Mouse (Mus musculus) hindbrain, embryonic 14.5 days (tissue): ENCODE results near the gene Lss. TPM values are rescaled to one million over a fixed set of nuclear protein-coding genes. Genes with fewer than 3 reads are reported as not detected.

ENCODE experiments used
- ATAC-seq: fragments of 200-750 bp; cut with Nextera tagmentation; 2 replicates; pipeline ENCODE4 v1.8.0; 2017; ENCODE audit warnings: moderate number of reproducible peaks, mild to moderate bottlenecking, moderate TSS enrichment, moderate library complexity; ENCODE audit not compliant: low FRiP score
- DNase-seq: peaks from one replicate; pipeline ENCODE4 v3.0.0-alpha.2; 2015; ENCODE audit warnings: low spot score
- H3K27ac ChIP-seq: fragments of 300-500 bp; sonication (generic); 2 replicates; pipeline ENCODE4 v1.5.1; 2014; ENCODE audit warnings: mild to moderate bottlenecking, moderate library complexity
- H3K27me3 ChIP-seq: fragments of 300-500 bp; sonication (generic); 2 replicates; pipeline ENCODE4 v1.6.1; 2014; ENCODE audit warnings: mild to moderate bottlenecking, low read length, mixed read lengths; ENCODE audit not compliant: control insufficient read depth, insufficient read depth
- H3K36me3 ChIP-seq: fragments of 300-500 bp; sonication (generic); replicated peaks from 2 replicates; pipeline ENCODE4 v1.6.1; 2014; ENCODE audit not compliant: control insufficient read depth, insufficient read depth
- H3K4me1 ChIP-seq: fragments of 300-500 bp; sonication (generic); replicated peaks from 2 replicates; pipeline ENCODE4 v1.6.1; 2014; ENCODE audit warnings: antibody characterized with exemption, low read length, mixed read lengths; ENCODE audit not compliant: control insufficient read depth, insufficient read depth
- H3K4me2 ChIP-seq: fragments of 300-500 bp; sonication (generic); replicated peaks from 2 replicates; pipeline ENCODE4 v1.6.1; 2014; ENCODE audit warnings: mild to moderate bottlenecking, moderate library complexity
- H3K4me3 ChIP-seq: fragments of 300-500 bp; sonication (generic); replicated peaks from 2 replicates; pipeline ENCODE4 v1.5.1; 2014; ENCODE audit warnings: mild to moderate bottlenecking, low read length
- H3K9ac ChIP-seq: fragments of 300-500 bp; sonication (generic); 2 replicates; pipeline ENCODE4 v1.6.1; 2014
- H3K9me3 ChIP-seq: fragments of 300-500 bp; sonication (generic); 2 replicates; pipeline ENCODE4 v1.6.1; 2016; ENCODE audit warnings: low read length; ENCODE audit not compliant: control insufficient read depth
- WGBS: fragments of 180-500 bp; shearing (Covaris S2); extraction: QIAGEN DNeasy Blood & Tissue Kit; methylation state at CpG from one replicate; pipeline ENCODE4 v1.1.7; 2014; 5-methylcytosine and 5-hydroxymethylcytosine counted together
- polyA plus RNA-seq: library from polyadenylated mRNA; unstranded; fragments of >200 nt; fragmentation: Nextera tagmentation; extraction: Ambion mirVana; gene quantifications from 2 replicates; pipeline ENCODE4 v1.2.1, GENCODE M21; 2014

The Lss gene
- polyA plus RNA-seq, 1 experiment from 2014 or later, result 36.2 TPM

GRCm38 (mm10) chr10:76512965-76513583 lies 18.3 kb upstream of the Lss start:
- H3K27ac ChIP-seq, result no peak overlapping the region
- peak; percentile 53; the same call in 1 of the 2 replicates for ATAC-seq
- peak; percentile 71 for DNase-seq
- no peaks in the 10 kb centered on the region for H3K4me1 ChIP-seq
- H3K9ac ChIP-seq, result no peak overlapping the region
- peaks cover 71% of the 10 kb centered on the region for H3K36me3 ChIP-seq
- H3K4me3 ChIP-seq, result no peak overlapping the region
- H3K4me2 ChIP-seq, result no peak overlapping the region
- no peaks in the 10 kb centered on the region for H3K9me3 ChIP-seq
- 44% methylated on average over 5 of the region's 5 CpGs for WGBS
- no peaks in the 10 kb centered on the region for H3K27me3 ChIP-seq

- H3K27me3 ChIP-seq, result no peaks in the 10 kb centered on the region
- H3K4me2 ChIP-seq, result peak overlapping the region; percentile 65
- peak overlapping the region; percentile 46 for H3K9ac ChIP-seq
- WGBS, result 2% methylated on average over 11 of the region's 11 CpGs
- peak overlapping the region; percentile 75 for H3K4me3 ChIP-seq
- ATAC-seq, result no peak; the same call in 1 of the 2 replicates
- H3K9me3 ChIP-seq, result no peaks in the 10 kb centered on the region
- DNase-seq, result no peak
- peaks cover 22% of the 10 kb centered on the region for H3K36me3 ChIP-seq
- peak overlapping the region; percentile 45; the same call in 1 of the 2 replicates for H3K27ac ChIP-seq
- peaks cover 20% of the 10 kb centered on the region; the same call in 1 of the 2 replicates for H3K4me1 ChIP-seq
Observed at GRCm38 (mm10) chr10:76530922-76531321, 466 bp upstream of the Lss start.

- ATAC-seq (0 out of 2 replicates have a peak, but pooled peaks have one; percentile 18), DNase-seq (no peak)
- 1% methylated on average over 14 of the region's 14 CpGs for WGBS
- Histone ChIP-seq H3K27ac (peak overlapping the region; percentile 77), H3K4me3 (peak overlapping the region; percentile 75), H3K4me1 (peaks cover 20% of the 10 kb centered on the region; the same call in 1 of the 2 replicates), H3K36me3 (peaks cover 31% of the 10 kb centered on the region), H3K9me3 (no peaks in the 10 kb centered on the region), H3K4me2 (peak overlapping the region; percentile 65), H3K9ac (peak overlapping the region; percentile 78), H3K27me3 (no peaks in the 10 kb centered on the region)
Observed at GRCm38 (mm10) chr10:76531828-76532227, 440 bp downstream of the Lss start.

- ATAC-seq, result no peak
- Histone ChIP-seq H3K9me3 (no peaks in the 10 kb centered on the region), H3K9ac (no peak overlapping the region), H3K4me2 (no peak overlapping the region), H3K27ac (no peak overlapping the region), H3K27me3 (no peaks in the 10 kb centered on the region), H3K4me3 (no peak overlapping the region), H3K36me3 (peaks cover 68% of the 10 kb centered on the region), H3K4me1 (peaks cover 20% of the 10 kb centered on the region; the same call in 1 of the 2 replicates)
- DNase-seq, result no peak
- WGBS, result 96% methylated on average over 7 of the region's 7 CpGs
Observed at GRCm38 (mm10) chr10:76535526-76535925, 4.1 kb downstream of the Lss start.

- Histone ChIP-seq H3K4me1 (peaks cover 8% of the 10 kb centered on the region; the same call in 1 of the 2 replicates), H3K27ac (no peak overlapping the region), H3K27me3 (no peaks in the 10 kb centered on the region), H3K36me3 (peaks cover 89% of the 10 kb centered on the region), H3K9me3 (no peaks in the 10 kb centered on the region), H3K9ac (no peak overlapping the region), H3K4me3 (no peak overlapping the region), H3K4me2 (no peak overlapping the region)
- DNase-seq, result no peak
- 87% methylated on average over 9 of the region's 9 CpGs for WGBS
- ATAC-seq, result no peak
Observed at GRCm38 (mm10) chr10:76537619-76538018, 6.2 kb downstream of the Lss start.

- Histone ChIP-seq H3K4me2 (no peak overlapping the region), H3K9ac (no peak overlapping the region), H3K36me3 (peaks cover 100% of the 10 kb centered on the region), H3K4me3 (no peak overlapping the region), H3K27ac (no peak overlapping the region), H3K4me1 (no peaks in the 10 kb centered on the region), H3K27me3 (no peaks in the 10 kb centered on the region), H3K9me3 (no peaks in the 10 kb centered on the region)
- ATAC-seq, result no peak
- WGBS, result 94% methylated on average over 11 of the region's 11 CpGs
- DNase-seq, result no peak
Observed at GRCm38 (mm10) chr10:76541336-76542085, 10.1 kb downstream of the Lss start.

- H3K27ac ChIP-seq, result no peak overlapping the region
- H3K27me3 ChIP-seq, result no peaks in the 10 kb centered on the region
- no peak overlapping the region for H3K4me3 ChIP-seq
- no peaks in the 10 kb centered on the region for H3K4me1 ChIP-seq
- peaks cover 100% of the 10 kb centered on the region for H3K36me3 ChIP-seq
- 91% methylated on average over 10 of the region's 10 CpGs for WGBS
- no peak overlapping the region for H3K4me2 ChIP-seq
- no peak for ATAC-seq
- DNase-seq, result no peak
- H3K9me3 ChIP-seq, result no peaks in the 10 kb centered on the region
- no peak overlapping the region for H3K9ac ChIP-seq
Observed at GRCm38 (mm10) chr10:76542636-76543375, 11.4 kb downstream of the Lss start.

- no peak overlapping the region for H3K4me3 ChIP-seq
- no peak overlapping the region for H3K27ac ChIP-seq
- H3K27me3 ChIP-seq, result no peaks in the 10 kb centered on the region
- no peak overlapping the region for H3K4me2 ChIP-seq
- H3K9me3 ChIP-seq, result no peaks in the 10 kb centered on the region
- H3K9ac ChIP-seq, result no peak overlapping the region
- H3K36me3 ChIP-seq, result peaks cover 100% of the 10 kb centered on the region
- no peaks in the 10 kb centered on the region for H3K4me1 ChIP-seq
- ATAC-seq, result no peak
- WGBS, result 94% methylated on average over 8 of the region's 8 CpGs
- DNase-seq, result no peak
Observed at GRCm38 (mm10) chr10:76546566-76546965, 15.2 kb downstream of the Lss start.

- no peak overlapping the region for H3K4me3 ChIP-seq
- H3K27me3 ChIP-seq, result no peaks in the 10 kb centered on the region
- DNase-seq (no peak), ATAC-seq (no peak)
- H3K4me1 ChIP-seq, result no peaks in the 10 kb centered on the region
- H3K9ac ChIP-seq, result no peak overlapping the region
- H3K27ac ChIP-seq, result no peak overlapping the region
- peaks cover 100% of the 10 kb centered on the region for H3K36me3 ChIP-seq
- no peak overlapping the region for H3K4me2 ChIP-seq
- WGBS, result 92% methylated on average over 8 of the region's 8 CpGs
- no peaks in the 10 kb centered on the region for H3K9me3 ChIP-seq
Observed at GRCm38 (mm10) chr10:76548218-76548617, 16.8 kb downstream of the Lss start.
